Mouse (Mus musculus): ENCODE data around the gene Cd3eap.

GRCm38 (mm10) chr7:19311991-19312390 is 47.3 kb downstream of the Cd3eap start:
- TF ChIP-seq CTCF (IDR thresholded peaks at IDR 0.05; ENCODE audit: extremely low read depth, insufficient read depth, low read length) (no peak), POLR2A (IDR thresholded peaks at IDR 0.05; ENCODE audit: extremely low read depth, insufficient read depth, low read length) (no peak)
